Mouse (Mus musculus) stomach, embryonic 16.5 days (tissue): Measurements from ENCODE around the gene Cacng3. TPM values are rescaled to one million over a fixed set of nuclear protein-coding genes. Genes with fewer than 3 reads are reported as not detected.

Experiments used
- ATAC-seq: fragments of 200-750 bp; cut with Nextera tagmentation; 2 replicates; pipeline ENCODE4 v1.8.0; 2017; ENCODE audit warnings: moderate number of reproducible peaks, moderate TSS enrichment; ENCODE audit not compliant: insufficient read depth, low FRiP score
- H3K27ac ChIP-seq: fragments of 300-500 bp; sonication (generic); 2 replicates; pipeline ENCODE4 v1.5.1; 2014; ENCODE audit warnings: low read length
- H3K27me3 ChIP-seq: fragments of 300-500 bp; sonication (generic); 2 replicates; pipeline ENCODE4 v1.6.1; 2014; ENCODE audit warnings: low read length, control low read depth, mixed read lengths; ENCODE audit not compliant: control insufficient read depth, insufficient read depth
- H3K36me3 ChIP-seq: fragments of 300-500 bp; sonication (generic); 2 replicates; pipeline ENCODE4 v1.6.1; 2014; ENCODE audit warnings: low read length; ENCODE audit not compliant: control insufficient read depth, insufficient read depth
- H3K4me1 ChIP-seq: fragments of 300-500 bp; sonication (generic); 2 replicates; pipeline ENCODE4 v1.6.1; 2014; ENCODE audit warnings: low read length, control low read depth, mixed read lengths; ENCODE audit not compliant: control insufficient read depth, insufficient read depth
- H3K4me2 ChIP-seq: fragments of 300-500 bp; sonication (generic); 2 replicates; pipeline ENCODE4 v1.6.1; 2014; ENCODE audit warnings: low read depth, low read length, mixed read lengths
- H3K4me3 ChIP-seq: fragments of 300-500 bp; sonication (generic); replicated peaks from 2 replicates; pipeline ENCODE4 v1.5.1; 2014; ENCODE audit warnings: mild to moderate bottlenecking, low read length
- H3K9ac ChIP-seq: fragments of 300-500 bp; sonication (generic); 2 replicates; pipeline ENCODE4 v1.6.1; 2014; ENCODE audit warnings: low read length
- H3K9me3 ChIP-seq: fragments of 300-500 bp; sonication (generic); replicated peaks from 2 replicates; pipeline ENCODE4 v1.6.1; 2016; ENCODE audit warnings: low read length, control low read depth; ENCODE audit not compliant: control insufficient read depth
- WGBS: fragments of 180-500 bp; shearing (Covaris S2); extraction: QIAGEN DNeasy Blood & Tissue Kit; methylation state at CpG from one replicate; pipeline ENCODE4 v1.1.7; 2014; 5-methylcytosine and 5-hydroxymethylcytosine counted together
- polyA plus RNA-seq: library from polyadenylated mRNA; unstranded; fragments of >200 nt; fragmentation: Nextera tagmentation; extraction: Ambion mirVana; gene quantifications from 2 replicates; pipeline ENCODE4 v1.2.1, GENCODE M21; 2015

The Cacng3 gene
- polyA plus RNA-seq, 1 experiment from 2014 or later: 0.14 TPM

GRCm38 (mm10) chr7:122738541-122738940, 68.2 kb downstream of the Cacng3 start:
- H3K36me3 ChIP-seq: no peaks in the 10 kb centered on the region
- H3K9me3 ChIP-seq: no peaks in the 10 kb centered on the region
- no peaks in the 10 kb centered on the region for H3K27me3 ChIP-seq
- H3K27ac ChIP-seq: no peak overlapping the region
- 32% methylated on average over 5 of the region's 5 CpGs for WGBS
- ATAC-seq: no peak
- no peak overlapping the region for H3K4me3 ChIP-seq
- no peaks in the 10 kb centered on the region for H3K4me1 ChIP-seq
- H3K4me2 ChIP-seq: no peak overlapping the region
- no peak overlapping the region for H3K9ac ChIP-seq

- H3K27ac ChIP-seq: no peak overlapping the region
- no peaks in the 10 kb centered on the region for H3K27me3 ChIP-seq
- H3K4me3 ChIP-seq: no peak overlapping the region
- no peaks in the 10 kb centered on the region for H3K9me3 ChIP-seq
- H3K36me3 ChIP-seq: no peaks in the 10 kb centered on the region
- WGBS: 88% methylated on average over 2 of the region's 2 CpGs
- no peak for ATAC-seq
- no peaks in the 10 kb centered on the region for H3K4me1 ChIP-seq
- no peak overlapping the region for H3K9ac ChIP-seq
- H3K4me2 ChIP-seq: no peak overlapping the region
These were observed 70.4 kb downstream of the Cacng3 start for GRCm38 (mm10) chr7:122740663-122741062.

DNA sequence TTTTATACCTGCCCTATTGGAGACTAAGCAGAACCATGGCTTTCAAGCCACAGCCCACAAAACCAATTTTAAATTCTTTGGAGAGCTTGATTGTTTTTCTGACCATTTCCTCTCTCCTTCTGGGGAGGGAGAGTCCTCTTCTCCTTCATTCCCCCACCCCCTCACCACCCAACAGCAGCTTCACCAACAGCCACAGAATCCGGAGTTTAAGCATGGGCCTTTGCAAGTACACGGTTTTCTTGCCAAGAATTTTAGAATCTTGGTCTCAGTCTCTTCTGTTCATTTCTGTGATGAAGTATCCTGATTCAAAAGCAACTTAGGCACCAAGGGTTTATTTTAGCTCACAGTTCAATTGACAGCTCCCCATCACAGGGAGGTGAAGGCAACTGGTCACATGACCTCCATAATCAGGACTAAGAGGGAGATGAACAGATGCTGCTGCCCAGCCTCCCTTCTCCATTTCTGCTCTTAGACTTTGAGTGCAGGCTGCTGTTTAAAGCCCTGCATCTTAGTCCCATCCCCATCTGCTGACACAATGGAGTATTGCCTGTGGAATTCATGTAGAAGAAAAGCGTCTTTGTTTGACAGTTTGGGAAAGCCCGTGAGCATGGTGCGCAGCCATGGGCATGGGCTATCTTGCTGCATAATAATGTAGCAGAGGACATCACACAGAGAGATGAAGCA, 85.8 kb downstream of the Cacng3 start:
- Histone ChIP-seq H3K27me3 (no peaks in the 10 kb centered on the region), H3K9me3 (no peaks in the 10 kb centered on the region), H3K27ac (no peak overlapping the region), H3K4me3 (no peak overlapping the region), H3K4me1 (no peaks in the 10 kb centered on the region), H3K9ac (no peak overlapping the region), H3K36me3 (no peaks in the 10 kb centered on the region), H3K4me2 (no peak overlapping the region)
- no peak for ATAC-seq
- 82% methylated on average over 5 of the region's 5 CpGs for WGBS

DNA sequence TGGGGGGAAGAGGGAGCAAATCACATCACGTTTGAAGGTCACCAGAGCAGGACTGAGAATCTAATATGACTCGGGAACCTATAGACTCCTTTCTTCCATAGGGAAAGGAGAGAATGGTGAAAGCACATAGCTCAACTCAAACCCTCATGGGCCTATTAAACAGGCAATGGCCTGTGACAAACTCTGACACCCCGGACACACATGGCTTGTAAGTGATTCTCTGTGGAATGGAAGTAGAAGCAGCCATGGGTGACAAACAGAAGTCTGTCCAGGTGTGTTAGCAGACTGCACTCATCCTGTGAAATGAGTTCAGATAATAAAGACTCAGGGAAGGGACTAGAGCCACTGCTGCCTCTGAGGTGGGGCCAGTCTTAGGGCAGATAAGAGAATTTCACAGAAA, 88.4 kb downstream of the Cacng3 start:
- H3K9me3 ChIP-seq: no peaks in the 10 kb centered on the region
- WGBS: 61% methylated on average over 3 of the region's 3 CpGs
- ATAC-seq: no peak
- no peaks in the 10 kb centered on the region for H3K4me1 ChIP-seq
- H3K36me3 ChIP-seq: no peaks in the 10 kb centered on the region
- H3K4me3 ChIP-seq: no peak overlapping the region
- H3K27ac ChIP-seq: no peak overlapping the region
- no peaks in the 10 kb centered on the region for H3K27me3 ChIP-seq
- H3K4me2 ChIP-seq: no peak overlapping the region
- H3K9ac ChIP-seq: no peak overlapping the region

DNA sequence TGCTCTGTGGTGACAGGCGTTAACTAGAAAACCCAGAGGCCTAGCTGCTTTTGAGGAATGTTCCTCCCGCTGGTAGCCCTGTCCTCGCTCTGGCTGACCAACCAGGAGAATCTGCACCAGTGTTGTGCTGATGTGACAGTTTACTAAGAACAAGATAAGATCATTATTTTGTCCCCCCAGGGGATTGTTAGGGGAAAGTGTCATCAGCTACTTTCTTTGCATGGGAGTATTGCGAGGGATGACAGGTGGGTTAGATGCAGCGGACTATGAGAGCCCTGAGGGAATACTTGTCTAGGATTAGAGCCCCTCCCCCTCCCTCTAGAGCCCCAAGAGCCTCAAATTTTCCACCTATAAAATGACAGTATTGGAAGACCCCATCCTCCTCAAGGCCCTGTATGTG, 94.2 kb downstream of the Cacng3 start:
- H3K4me3 ChIP-seq: no peak overlapping the region
- H3K4me2 ChIP-seq: no peak overlapping the region
- no peaks in the 10 kb centered on the region for H3K27me3 ChIP-seq
- no peaks in the 10 kb centered on the region for H3K36me3 ChIP-seq
- no peak overlapping the region for H3K27ac ChIP-seq
- no peak for ATAC-seq
- no peaks in the 10 kb centered on the region for H3K4me1 ChIP-seq
- no peaks in the 10 kb centered on the region for H3K9me3 ChIP-seq
- 73% methylated on average over 5 of the region's 5 CpGs for WGBS
- no peak overlapping the region for H3K9ac ChIP-seq

DNA sequence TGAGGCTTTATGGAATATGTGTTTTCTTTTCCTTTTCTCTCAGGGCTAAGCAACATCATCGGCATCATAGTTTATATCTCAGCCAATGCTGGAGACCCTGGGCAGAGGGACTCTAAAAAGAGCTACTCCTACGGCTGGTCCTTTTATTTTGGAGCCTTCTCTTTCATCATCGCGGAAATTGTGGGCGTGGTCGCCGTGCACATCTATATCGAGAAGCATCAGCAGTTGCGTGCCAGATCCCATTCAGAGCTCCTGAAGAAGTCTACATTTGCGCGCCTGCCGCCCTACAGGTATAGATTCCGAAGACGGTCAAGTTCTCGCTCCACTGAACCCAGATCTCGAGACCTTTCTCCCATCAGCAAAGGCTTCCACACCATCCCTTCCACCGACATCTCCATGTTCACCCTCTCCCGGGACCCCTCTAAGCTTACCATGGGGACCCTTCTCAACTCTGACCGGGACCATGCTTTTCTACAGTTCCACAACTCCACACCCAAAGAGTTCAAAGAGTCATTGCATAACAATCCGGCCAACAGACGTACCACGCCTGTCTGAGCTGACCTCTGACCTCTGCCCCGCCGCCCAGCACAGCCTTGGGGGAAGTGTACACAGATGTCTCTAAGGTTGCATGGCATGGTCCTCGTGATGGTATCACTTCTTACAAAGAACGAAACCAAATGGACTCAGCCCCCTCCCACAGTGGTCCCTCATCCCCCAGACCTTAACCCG, 98.2 kb downstream of the Cacng3 start:
- Histone ChIP-seq H3K9ac (no peak overlapping the region), H3K4me1 (no peaks in the 10 kb centered on the region), H3K27me3 (no peaks in the 10 kb centered on the region), H3K27ac (no peak overlapping the region), H3K9me3 (no peaks in the 10 kb centered on the region), H3K4me3 (no peak overlapping the region), H3K4me2 (no peak overlapping the region), H3K36me3 (no peaks in the 10 kb centered on the region)
- 83% methylated on average over 27 of the region's 27 CpGs for WGBS
- ATAC-seq: no peak

GRCm38 (mm10) chr7:122779601-122780000, 109.3 kb downstream of the Cacng3 start:
- WGBS: 56% methylated on average over 7 of the region's 7 CpGs
- Histone ChIP-seq H3K4me1 (no peaks in the 10 kb centered on the region), H3K4me3 (no peak overlapping the region), H3K9me3 (no peaks in the 10 kb centered on the region), H3K36me3 (no peaks in the 10 kb centered on the region), H3K27me3 (no peaks in the 10 kb centered on the region), H3K27ac (no peak overlapping the region), H3K9ac (no peak overlapping the region), H3K4me2 (no peak overlapping the region)
- no peak for ATAC-seq

DNA sequence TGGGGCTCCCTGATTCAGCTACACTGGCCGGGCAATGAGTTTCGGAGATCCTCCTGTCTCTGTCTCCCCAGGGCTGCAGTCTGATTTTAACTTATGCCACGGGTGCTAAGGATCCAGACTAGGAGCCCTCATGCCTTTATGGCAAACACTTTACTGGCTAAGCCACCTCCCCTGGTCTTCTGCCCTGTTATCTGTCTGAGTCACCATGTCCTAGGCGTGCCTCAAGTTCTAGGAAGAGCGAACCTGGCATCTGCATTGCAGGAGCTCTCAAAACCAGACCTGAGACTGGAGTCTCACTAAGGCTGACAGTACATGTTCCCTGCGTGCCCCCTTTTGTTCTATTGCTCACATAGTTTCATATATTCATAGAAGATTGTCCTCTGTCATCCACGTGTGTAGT, 119.6 kb downstream of the Cacng3 start:
- H3K9me3 ChIP-seq: no peaks in the 10 kb centered on the region
- ATAC-seq: no peak
- WGBS: 87% methylated on average over 7 of the region's 7 CpGs
- no peak overlapping the region for H3K27ac ChIP-seq
- no peak overlapping the region for H3K4me3 ChIP-seq
- H3K27me3 ChIP-seq: no peaks in the 10 kb centered on the region
- no peak overlapping the region for H3K9ac ChIP-seq
- no peak overlapping the region for H3K4me2 ChIP-seq
- H3K4me1 ChIP-seq: no peaks in the 10 kb centered on the region
- H3K36me3 ChIP-seq: no peaks in the 10 kb centered on the region

DNA sequence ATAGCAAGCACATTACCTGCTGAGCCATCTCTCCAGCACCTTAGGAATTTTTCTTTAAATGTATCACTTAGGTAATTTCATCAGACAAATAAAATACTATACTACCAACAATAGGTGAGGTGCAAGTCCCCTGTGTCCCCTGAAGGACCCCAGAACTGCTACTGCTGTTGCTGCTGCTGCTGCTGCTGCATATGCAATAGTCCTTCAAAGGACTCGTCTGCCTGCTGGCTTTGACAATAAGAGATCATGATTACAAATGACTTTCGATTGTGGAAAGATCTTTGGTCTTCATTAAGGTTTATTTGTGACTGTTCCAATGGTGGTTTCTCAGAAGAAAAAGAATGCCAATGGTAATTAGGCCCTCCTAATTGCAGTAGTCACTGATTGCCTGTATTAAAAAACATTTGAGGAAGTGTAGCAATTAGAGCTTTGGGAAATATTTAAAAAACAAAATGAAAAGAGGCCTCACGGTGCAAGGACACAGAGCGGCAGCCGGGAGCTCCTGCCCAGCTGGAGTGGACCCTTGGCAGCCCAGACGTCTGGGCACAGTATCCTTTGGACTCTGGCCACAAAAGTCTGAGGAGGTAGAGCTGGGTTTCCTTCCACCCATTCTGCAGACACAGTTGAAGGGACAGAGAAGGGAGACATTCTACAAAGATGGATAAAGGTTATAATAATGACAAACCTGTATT, 123.5 kb downstream of the Cacng3 start:
- Histone ChIP-seq H3K4me3 (no peak overlapping the region), H3K4me1 (no peaks in the 10 kb centered on the region), H3K9ac (no peak overlapping the region), H3K9me3 (no peaks in the 10 kb centered on the region), H3K27ac (no peak overlapping the region), H3K4me2 (no peak overlapping the region), H3K36me3 (no peaks in the 10 kb centered on the region), H3K27me3 (no peaks in the 10 kb centered on the region)
- ATAC-seq: no peak
- WGBS: 64% methylated on average over 6 of the region's 6 CpGs
